Mouse (Mus musculus) spleen, postnatal 14 days (tissue): Measurements from ENCODE around the gene Parp16.
A peak's percentile ranks its signal among the peaks of the same experiment; 100 is the strongest.
"Not testable (repeated sequence)": the region's sequence is repeated elsewhere in the genome, so short reads cannot be mapped to it uniquely, and the experiment has no call there.

Experiments used
- DNase-seq, 2 experiments: peaks; one replicate each; pipeline ENCODE4 v3.0.0; 2021 to 2022; ENCODE audit warnings: low spot score in 2 of 2

Gene Parp16

GRCm38 (mm10) chr9:65178336-65179213 lies 16.6 kb upstream of the Parp16 start:
- no peak for DNase-seq

- DNase-seq, result no peak
These were observed 15.1 kb upstream of the Parp16 start for GRCm38 (mm10) chr9:65179817-65180624.

GRCm38 (mm10) chr9:65188599-65188998 lies 6.6 kb upstream of the Parp16 start:
- peak; percentile 46 to 71 for DNase-seq

GRCm38 (mm10) chr9:65190306-65190705 lies 4.8 kb upstream of the Parp16 start:
- no peak for DNase-seq

- no peak for DNase-seq
These were observed 3.8 kb upstream of the Parp16 start for GRCm38 (mm10) chr9:65191389-65191754.

GRCm38 (mm10) chr9:65191755-65192469 lies 3.2 kb upstream of the Parp16 start:
- no peak for DNase-seq

- DNase-seq, result no peak
These were observed 1.9 kb upstream of the Parp16 start for GRCm38 (mm10) chr9:65193214-65193613.

- no peak for DNase-seq
These were observed 448 bp downstream of the Parp16 start for GRCm38 (mm10) chr9:65195621-65195981.

GRCm38 (mm10) chr9:65195982-65196737 lies 1.0 kb downstream of the Parp16 start:
- DNase-seq, result no peak

GRCm38 (mm10) chr9:65196738-65197569 lies 1.8 kb downstream of the Parp16 start:
- peak; percentile 96 to 97 for DNase-seq

GRCm38 (mm10) chr9:65197826-65198225 lies 2.7 kb downstream of the Parp16 start:
- no peak for DNase-seq

GRCm38 (mm10) chr9:65199723-65200122 lies 4.6 kb downstream of the Parp16 start:
- DNase-seq, result no peak

GRCm38 (mm10) chr9:65200606-65201005 lies 5.5 kb downstream of the Parp16 start:
- DNase-seq, result no peak

- no peak for DNase-seq
These were observed 5.8 kb downstream of the Parp16 start for GRCm38 (mm10) chr9:65201021-65201380.

- peak; percentile 48 to 74 for DNase-seq
These were observed 6.4 kb downstream of the Parp16 start for GRCm38 (mm10) chr9:65201381-65202164.

GRCm38 (mm10) chr9:65202165-65202754 lies 7.1 kb downstream of the Parp16 start:
- no peak for DNase-seq

- DNase-seq, result no peak
These were observed 10.1 kb downstream of the Parp16 start for GRCm38 (mm10) chr9:65205049-65205815.

GRCm38 (mm10) chr9:65207041-65207815 lies 12.1 kb downstream of the Parp16 start:
- DNase-seq, result not testable (repeated sequence)
